Mouse (Mus musculus) MEL-GATA-1-ER (cell line): ENCODE results near the gene Slc7a6.
A peak's percentile ranks its signal among the peaks of the same experiment; 100 is the strongest.

Experiments used
- DNase-seq: peaks from one replicate; pipeline ENCODE4 v3.0.0-alpha.2; 2012; ENCODE audit warnings: low read depth; ENCODE audit errors: extremely low read depth

The Slc7a6 gene

DNA sequence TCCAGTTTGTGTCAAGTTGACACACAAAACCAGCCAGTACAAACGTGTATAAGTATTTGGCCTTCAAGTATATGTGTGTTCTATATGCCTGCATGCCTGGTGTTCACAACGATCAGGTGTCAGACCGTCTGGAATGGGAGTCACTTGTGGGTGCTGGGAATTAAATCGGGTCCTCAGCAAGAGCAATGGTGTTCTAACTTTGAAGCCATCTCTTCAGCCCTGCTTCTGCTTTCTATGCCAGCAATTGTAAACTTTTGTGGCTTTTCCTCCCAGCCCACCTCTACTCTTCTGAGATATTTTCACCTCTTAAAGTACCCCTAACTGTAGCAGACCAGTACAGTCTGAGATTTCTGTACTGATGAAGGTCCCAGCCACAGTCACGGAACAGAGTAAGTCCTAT is 28.5 kb upstream of the Slc7a6 start:
- no peak for DNase-seq

DNA sequence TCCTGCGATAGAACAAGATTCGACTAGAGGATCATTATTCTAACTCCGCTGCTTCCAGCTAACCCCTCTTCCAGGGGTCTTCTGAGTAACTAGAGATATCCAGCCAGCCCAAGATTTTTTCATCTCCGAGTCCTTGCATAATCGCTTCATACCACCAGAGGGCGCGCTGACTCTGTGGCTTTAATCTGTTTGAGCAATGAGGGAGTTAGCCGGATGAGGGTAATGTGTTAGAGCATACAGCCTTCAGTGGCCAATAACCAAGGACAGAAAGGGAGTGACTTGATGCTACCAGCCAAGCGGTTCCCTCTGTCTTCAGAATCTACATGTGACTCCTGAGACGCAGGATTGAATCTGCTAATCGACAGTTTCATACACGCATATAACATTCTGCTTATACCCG is 27.9 kb upstream of the Slc7a6 start:
- DNase-seq: peak; percentile 80

DNA sequence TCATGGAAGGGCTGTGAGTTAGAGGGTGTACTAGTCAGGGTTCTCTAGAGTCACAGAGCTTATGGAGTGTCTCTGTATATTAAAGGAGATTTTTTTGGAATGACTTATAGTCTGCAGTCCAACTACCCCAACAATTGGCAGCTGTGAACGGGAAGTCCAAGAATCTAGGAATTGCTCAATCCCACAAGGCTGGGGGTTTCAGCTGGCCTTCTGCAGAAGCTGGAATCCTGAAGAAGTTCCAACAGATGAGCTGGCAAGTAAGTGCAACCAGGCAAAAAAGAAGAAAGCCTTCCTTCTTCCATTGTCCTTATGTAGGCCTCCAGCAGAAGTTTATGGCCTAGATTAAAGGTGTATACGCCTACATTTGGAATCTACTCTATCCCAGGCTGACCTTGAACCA is 23.3 kb upstream of the Slc7a6 start:
- DNase-seq: no peak

DNA sequence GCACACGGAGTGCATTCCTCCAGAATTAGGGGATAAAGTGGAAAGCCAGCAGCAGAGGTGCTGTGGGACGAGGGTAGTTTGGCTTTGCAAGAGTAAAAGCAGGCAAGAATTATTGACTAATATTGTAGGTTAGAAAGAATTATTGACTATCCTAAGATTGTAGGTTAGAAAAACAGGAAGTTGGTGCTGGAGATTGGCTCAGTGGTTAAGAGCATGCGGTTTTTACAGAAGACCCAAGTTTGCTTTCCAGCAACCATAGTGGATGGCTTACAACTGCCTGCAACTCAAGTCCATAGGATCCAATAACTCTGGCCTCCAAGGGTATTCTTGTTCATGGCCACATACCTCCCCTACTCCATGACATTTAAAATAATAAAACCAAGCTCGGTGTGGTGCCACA is 22.6 kb upstream of the Slc7a6 start:
- DNase-seq: no peak

- no peak for DNase-seq
Observed at GRCm38 (mm10) chr8:106147868-106148565, 20.6 kb upstream of the Slc7a6 start.

DNA sequence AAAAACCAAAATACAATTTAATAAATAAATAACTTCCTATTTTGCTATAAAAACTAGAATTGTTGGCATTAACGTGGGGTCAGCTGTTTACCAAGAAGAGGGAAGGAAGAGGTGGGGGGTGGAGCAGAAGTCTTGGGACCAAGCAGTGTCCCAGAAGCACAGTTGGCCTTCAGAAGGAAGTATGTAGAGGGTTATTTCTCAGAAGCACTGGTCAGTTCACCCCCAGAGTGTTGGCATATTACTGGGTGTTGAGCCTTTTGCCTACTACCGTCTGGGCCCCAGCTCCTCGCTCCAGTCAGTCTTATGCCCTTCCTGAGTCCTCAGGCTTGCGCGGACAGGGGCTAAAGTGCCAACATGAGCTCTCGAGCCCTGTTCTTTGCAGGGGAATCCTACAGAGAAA is 19.6 kb upstream of the Slc7a6 start:
- no peak for DNase-seq

DNA sequence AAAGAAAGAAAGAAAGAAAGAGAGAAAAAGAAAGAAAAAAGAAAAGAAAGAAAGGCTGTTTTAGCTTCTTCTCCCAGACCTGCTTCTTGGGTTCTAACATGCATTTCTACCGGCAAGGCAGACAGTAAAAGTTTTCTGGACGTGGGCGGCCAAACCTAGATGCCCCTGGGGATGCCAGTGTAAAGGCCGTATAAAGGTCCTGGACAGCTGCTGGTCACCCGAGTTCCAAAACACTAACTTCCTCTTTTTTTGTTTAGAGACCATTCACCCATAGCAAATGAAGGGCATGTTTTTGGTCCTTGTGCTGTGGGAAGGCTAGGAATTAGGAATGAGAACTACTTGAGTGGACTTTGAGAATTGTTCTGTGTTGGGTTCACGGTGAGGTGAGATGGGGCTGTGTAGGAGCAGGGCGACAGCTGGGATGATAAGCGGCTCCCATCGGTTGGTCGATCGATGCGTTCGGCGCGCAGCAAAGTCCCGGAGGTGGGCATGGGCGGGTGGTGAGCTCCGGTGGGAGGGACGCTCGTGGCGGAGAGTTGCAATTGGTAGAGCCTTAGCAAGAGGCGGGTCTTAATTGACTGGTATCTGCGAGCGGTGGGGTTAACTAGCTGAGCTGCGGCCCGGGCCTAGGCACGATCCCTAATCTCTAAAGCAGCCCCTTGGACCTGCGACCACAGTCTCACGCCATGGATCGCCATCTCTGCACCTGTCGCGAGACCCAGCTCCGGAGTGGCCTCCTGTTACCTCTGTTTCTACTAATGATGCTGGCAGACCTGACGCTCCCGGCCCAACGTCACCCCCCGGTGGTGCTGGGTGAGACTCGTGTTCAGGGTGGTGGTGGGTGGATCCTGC is 18.6 kb upstream of the Slc7a6 start, which contains the start of gene Pla2g15:
Gene Pla2g15, plus strand, starts transcription at position 599 of the 852 bp plus-strand sequence.
- peak; percentile 90 for DNase-seq

DNA sequence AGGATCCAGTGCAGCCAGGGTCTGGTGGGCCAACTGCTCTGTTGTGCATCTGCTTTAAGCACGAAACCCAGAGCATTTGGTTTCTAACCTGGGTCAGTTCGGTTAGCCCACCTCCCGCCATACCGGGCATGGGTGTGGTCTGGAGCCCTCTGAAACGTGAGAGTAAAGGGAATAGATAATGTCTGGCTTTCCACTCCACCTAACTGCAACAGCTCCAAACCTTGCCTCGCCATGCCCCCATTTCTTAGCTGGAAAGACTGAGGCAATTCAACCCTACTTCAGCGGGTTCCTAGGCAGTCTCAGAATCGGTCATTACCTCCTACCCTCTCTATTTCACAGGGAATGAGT is 18.0 kb upstream of the Slc7a6 start:
- no peak for DNase-seq

- no peak for DNase-seq
Observed at GRCm38 (mm10) chr8:106151041-106151440, 17.6 kb upstream of the Slc7a6 start.

- no peak for DNase-seq
Observed at GRCm38 (mm10) chr8:106152876-106153275, 15.8 kb upstream of the Slc7a6 start.

DNA sequence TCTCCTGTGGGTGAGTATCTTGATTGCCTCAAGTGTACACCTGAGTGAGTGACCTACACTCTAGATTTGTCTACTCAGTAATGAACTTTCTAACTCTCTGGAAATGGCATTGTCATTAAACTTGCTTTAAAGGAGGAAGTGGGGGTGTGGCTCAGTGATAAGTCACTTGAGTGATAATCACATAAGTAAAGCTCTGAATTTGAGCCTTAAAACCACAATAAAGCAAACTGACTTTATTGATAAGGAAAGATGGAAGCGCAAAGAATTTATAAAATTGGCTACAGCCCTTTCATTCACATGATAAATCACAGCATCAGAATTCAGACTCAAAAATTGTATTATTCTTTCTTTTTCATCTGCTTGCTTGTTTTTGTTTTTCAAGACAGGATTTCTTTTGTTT is 11.2 kb upstream of the Slc7a6 start:
- peak; percentile 39 for DNase-seq

- no peak for DNase-seq
Observed at GRCm38 (mm10) chr8:106158381-106158780, 10.3 kb upstream of the Slc7a6 start.

GRCm38 (mm10) chr8:106159876-106160275 is 8.8 kb upstream of the Slc7a6 start:
- DNase-seq: no peak

GRCm38 (mm10) chr8:106163251-106163650 is 5.4 kb upstream of the Slc7a6 start:
- no peak for DNase-seq

GRCm38 (mm10) chr8:106165460-106165859 is 3.2 kb upstream of the Slc7a6 start:
- DNase-seq: peak; percentile 51

GRCm38 (mm10) chr8:106169017-106169933 is 618 bp downstream of the Slc7a6 start:
- DNase-seq: no peak

- DNase-seq: no peak
Observed at GRCm38 (mm10) chr8:106169934-106170480, 1.4 kb downstream of the Slc7a6 start.

GRCm38 (mm10) chr8:106173566-106173965 is 4.9 kb downstream of the Slc7a6 start:
- no peak for DNase-seq

GRCm38 (mm10) chr8:106176891-106177290 is 8.2 kb downstream of the Slc7a6 start:
- no peak for DNase-seq

DNA sequence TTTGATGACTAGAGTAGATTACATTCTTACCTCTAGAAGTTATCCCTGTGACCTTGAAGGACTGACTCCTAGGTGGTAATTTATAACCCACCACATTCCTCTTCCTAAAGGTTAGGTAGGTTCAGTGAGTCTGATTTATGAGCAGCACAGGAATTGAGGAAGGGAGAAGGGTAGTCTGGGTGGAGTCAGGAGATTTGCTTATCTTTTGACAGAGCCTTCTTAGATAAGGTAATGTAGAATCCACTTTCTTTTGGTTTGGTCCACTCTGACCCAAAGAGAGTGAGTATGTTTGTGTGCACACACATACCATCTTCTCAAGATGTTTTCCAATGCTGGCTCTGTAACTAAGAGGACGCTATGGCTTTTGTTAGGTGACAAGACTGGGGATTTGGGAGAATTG is 8.9 kb downstream of the Slc7a6 start:
- DNase-seq: no peak

GRCm38 (mm10) chr8:106178428-106178827 is 9.8 kb downstream of the Slc7a6 start:
- no peak for DNase-seq
